Mouse (Mus musculus) lung, embryonic 15.5 days (tissue): ENCODE measurements at regions not wholly inside any gene's neighbourhood (a gene's known extent, or its start where the extent isn't known, plus 50 kb on each side); places are given as distances from the start of the nearest gene placed in this dataset.
"Not testable (repeated sequence)": the region's sequence is repeated elsewhere in the genome, so short reads cannot be mapped to it uniquely, and the experiment has no call there.

ENCODE experiments used
- ATAC-seq: fragments of 200-750 bp; cut with Nextera tagmentation; 2 replicates; pipeline ENCODE4 v1.8.0; 2017; ENCODE audit warnings: moderate number of reproducible peaks, borderline replicate concordance; ENCODE audit not compliant: low FRiP score, low TSS enrichment; ENCODE audit errors: extremely low read depth
- H3K27ac ChIP-seq: fragments of 300-500 bp; sonication (generic); 2 replicates; pipeline ENCODE4 v1.5.1; 2015; ENCODE audit warnings: moderate library complexity, mild to moderate bottlenecking, inconsistent platforms
- H3K27me3 ChIP-seq: fragments of 300-500 bp; sonication (generic); 2 replicates; pipeline ENCODE4 v1.6.1; 2015; ENCODE audit warnings: inconsistent platforms
- H3K36me3 ChIP-seq: fragments of 300-500 bp; sonication (generic); 2 replicates; pipeline ENCODE4 v1.6.1; 2015; ENCODE audit warnings: inconsistent platforms
- H3K4me1 ChIP-seq: fragments of 300-500 bp; sonication (generic); 2 replicates; pipeline ENCODE4 v1.6.1; 2015; ENCODE audit warnings: inconsistent platforms
- H3K4me2 ChIP-seq: fragments of 300-500 bp; sonication (generic); 2 replicates; pipeline ENCODE4 v1.6.1; 2015; ENCODE audit warnings: inconsistent platforms, mild to moderate bottlenecking, moderate library complexity
- H3K4me3 ChIP-seq: fragments of 300-500 bp; sonication (generic); 2 replicates; pipeline ENCODE4 v1.5.1; 2015; ENCODE audit warnings: mild to moderate bottlenecking, inconsistent platforms
- H3K9ac ChIP-seq: fragments of 300-500 bp; sonication (generic); 2 replicates; pipeline ENCODE4 v1.6.1; 2015; ENCODE audit warnings: inconsistent platforms
- H3K9me3 ChIP-seq: fragments of 300-500 bp; sonication (generic); 2 replicates; pipeline ENCODE4 v1.6.1; 2016; ENCODE audit warnings: inconsistent platforms
- WGBS: fragments of 180-500 bp; shearing (Covaris S2); methylation state at CpG from one replicate; pipeline ENCODE4 v1.1.7; 2015; 5-methylcytosine and 5-hydroxymethylcytosine counted together

DNA sequence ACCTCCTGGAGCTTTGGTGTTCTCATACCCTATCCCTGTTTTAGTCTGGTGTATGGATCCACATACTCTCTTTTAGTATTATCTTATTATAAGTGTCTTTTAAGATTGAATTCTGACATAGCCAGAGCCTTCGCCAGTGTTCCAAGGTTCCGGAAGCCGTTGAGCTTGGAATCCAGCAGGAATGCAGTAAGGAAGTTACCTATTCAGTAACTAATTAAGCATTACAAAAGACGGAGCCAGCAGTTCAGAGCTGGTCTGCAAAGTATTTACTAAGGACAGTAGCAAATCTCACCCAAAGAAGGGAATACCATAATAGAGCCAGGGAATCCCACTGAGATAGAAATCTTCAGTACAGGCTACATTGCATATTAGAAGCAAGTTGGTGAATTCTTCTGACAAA is 93.7 kb upstream of the Ghr start:
- not testable (repeated sequence) for H3K4me1 ChIP-seq, H3K4me2 ChIP-seq, H3K36me3 ChIP-seq, H3K9me3 ChIP-seq, H3K4me3 ChIP-seq, H3K9ac ChIP-seq, H3K27ac ChIP-seq, ATAC-seq, H3K27me3 ChIP-seq
- WGBS, result 46% methylated on average over 4 of the region's 4 CpGs

DNA sequence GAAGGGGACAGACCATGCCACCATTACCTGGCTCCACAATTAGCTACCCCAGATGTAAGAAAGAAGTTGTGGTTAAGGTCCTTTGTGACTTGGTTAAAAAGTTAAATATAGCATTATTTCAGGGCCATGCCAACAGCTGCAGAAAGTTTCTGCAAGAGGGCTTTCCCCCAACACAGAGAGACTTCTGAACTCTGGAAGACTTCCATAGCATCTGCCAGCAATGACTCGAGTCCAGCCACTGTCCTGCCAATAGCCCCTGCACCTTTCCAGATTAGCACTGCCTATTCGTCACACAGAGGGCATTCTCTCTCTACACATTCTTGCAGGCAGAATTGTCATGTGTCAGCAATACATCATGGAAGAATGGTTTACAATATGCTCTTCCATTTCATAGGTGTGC is 89.3 kb upstream of the Ghr start:
- no peak overlapping the region for H3K9ac ChIP-seq
- H3K4me1 ChIP-seq, result no peaks in the 10 kb centered on the region
- H3K27me3 ChIP-seq, result no peaks in the 10 kb centered on the region
- H3K4me2 ChIP-seq, result no peak overlapping the region
- H3K27ac ChIP-seq, result no peak overlapping the region
- ATAC-seq, result no peak
- no peaks in the 10 kb centered on the region for H3K9me3 ChIP-seq
- 78% methylated on average over 2 of the region's 2 CpGs for WGBS
- H3K36me3 ChIP-seq, result no peaks in the 10 kb centered on the region
- H3K4me3 ChIP-seq, result no peak overlapping the region

DNA sequence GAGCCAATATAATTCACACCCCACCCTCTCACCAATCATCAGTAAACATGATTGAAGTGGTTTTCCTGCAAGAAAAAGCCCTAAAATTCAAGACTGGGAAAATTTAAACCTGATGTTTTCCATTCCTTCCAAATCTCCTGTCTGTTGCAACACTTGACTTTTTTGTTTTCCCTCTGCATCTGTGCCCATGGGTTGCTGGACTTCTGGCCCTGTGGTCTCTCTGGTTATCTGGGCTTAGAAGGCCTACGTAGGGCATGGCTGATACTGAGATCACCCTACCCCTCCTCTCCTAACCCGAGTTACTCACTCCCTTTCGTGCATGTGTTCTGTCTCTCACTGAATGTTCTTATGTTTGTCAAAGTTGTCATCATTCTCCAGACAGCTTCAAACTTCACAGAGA is 87.9 kb upstream of the Ghr start:
- Histone ChIP-seq H3K4me2 (no peak overlapping the region), H3K9me3 (no peaks in the 10 kb centered on the region), H3K27me3 (no peaks in the 10 kb centered on the region), H3K4me1 (no peaks in the 10 kb centered on the region), H3K4me3 (no peak overlapping the region), H3K27ac (no peak overlapping the region), H3K36me3 (no peaks in the 10 kb centered on the region), H3K9ac (no peak overlapping the region)
- ATAC-seq, result no peak
- 65% methylated on average over 3 of the region's 3 CpGs for WGBS

DNA sequence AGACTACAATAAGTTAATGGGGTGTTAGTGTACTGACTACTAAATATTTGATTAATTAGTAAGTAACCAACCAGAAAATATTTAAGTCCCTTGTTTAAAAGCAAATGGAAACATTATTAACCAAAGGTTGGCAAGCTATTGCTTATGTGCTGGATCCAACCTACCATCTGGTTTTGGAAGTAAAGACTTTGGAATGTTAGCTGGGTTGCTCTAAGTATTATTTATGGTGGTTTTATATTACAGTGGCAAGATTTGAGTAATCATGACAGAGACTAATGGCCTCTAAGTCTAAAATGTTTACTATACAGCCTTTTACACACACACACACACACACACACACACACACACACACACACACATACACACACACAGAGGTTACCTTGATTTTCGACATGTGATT is 86.1 kb upstream of the Ghr start:
- H3K9me3 ChIP-seq, result no peaks in the 10 kb centered on the region
- no peak overlapping the region for H3K9ac ChIP-seq
- H3K36me3 ChIP-seq, result no peaks in the 10 kb centered on the region
- no peaks in the 10 kb centered on the region for H3K4me1 ChIP-seq
- H3K27ac ChIP-seq, result no peak overlapping the region
- ATAC-seq, result no peak
- WGBS, result 87% methylated on average over 1 of the region's 1 CpGs
- no peaks in the 10 kb centered on the region for H3K27me3 ChIP-seq
- no peak overlapping the region for H3K4me3 ChIP-seq
- no peak overlapping the region for H3K4me2 ChIP-seq

DNA sequence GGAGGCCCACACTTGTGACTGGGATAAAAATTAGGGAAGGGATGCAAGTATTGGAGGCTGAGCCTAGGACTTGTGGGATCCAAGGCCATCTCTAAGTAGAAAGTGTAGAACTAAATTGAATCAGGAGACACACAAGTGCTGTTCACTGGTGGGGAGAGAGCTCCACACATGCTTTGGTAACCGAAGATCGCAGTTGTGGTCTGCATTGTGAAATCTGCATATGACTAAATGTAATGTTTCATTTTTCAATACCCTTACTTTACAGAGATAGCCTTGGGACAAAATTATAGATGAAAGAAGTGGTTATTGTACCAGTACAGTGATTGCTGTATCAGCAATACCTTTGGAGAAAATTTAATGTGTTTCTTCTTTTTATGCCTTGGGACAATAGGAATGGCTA is 85.6 kb upstream of the Ghr start:
- H3K27me3 ChIP-seq, result no peaks in the 10 kb centered on the region
- no peaks in the 10 kb centered on the region for H3K4me1 ChIP-seq
- no peak overlapping the region for H3K9ac ChIP-seq
- ATAC-seq, result no peak
- 98% methylated on average over 2 of the region's 2 CpGs for WGBS
- no peaks in the 10 kb centered on the region for H3K9me3 ChIP-seq
- no peak overlapping the region for H3K4me2 ChIP-seq
- no peak overlapping the region for H3K4me3 ChIP-seq
- H3K36me3 ChIP-seq, result no peaks in the 10 kb centered on the region
- no peak overlapping the region for H3K27ac ChIP-seq

DNA sequence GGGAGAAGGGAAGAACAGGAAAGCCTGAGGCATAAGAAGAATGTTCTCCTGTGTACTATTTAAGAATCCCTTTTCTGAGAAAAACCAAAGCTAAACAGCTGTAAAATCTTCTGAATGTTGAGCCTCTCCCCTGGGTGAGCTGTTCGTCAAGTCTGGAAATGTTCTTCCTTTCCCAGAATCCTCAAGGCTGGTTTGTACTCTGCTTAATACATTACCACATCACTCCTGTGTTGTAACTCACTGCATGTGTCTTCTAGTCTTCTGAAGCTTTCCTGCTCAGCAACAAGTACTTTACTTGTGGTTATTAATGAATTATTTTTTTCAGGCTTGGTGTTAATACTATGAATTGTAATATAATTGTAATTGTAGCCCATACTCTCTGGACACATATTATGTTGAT is 65.4 kb upstream of the Ghr start:
- Histone ChIP-seq H3K36me3 (no peaks in the 10 kb centered on the region), H3K27ac (no peak overlapping the region), H3K27me3 (no peaks in the 10 kb centered on the region), H3K4me2 (no peak overlapping the region), H3K4me3 (no peak overlapping the region), H3K9me3 (no peaks in the 10 kb centered on the region), H3K9ac (no peak overlapping the region), H3K4me1 (no peaks in the 10 kb centered on the region)
- WGBS, result 68% methylated on average over 1 of the region's 1 CpGs
- no peak for ATAC-seq

DNA sequence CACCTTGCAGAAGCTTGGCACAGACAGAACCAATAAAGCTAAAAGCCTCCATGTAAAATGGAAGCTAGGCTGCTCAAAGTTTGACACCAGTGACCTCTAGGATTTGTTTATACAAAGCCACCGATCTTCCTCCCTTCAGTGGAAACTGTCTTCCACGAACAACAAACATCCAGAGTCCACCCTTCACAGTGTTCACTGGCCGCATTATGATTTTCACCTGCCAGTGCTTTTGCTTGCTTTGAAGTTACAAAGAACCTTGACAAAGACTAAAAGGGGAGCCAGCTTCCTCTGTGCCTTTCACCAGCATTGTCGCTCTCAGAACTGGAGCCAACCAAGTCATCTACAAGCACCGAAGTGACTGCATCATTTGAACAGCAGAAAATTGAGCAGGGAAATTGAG is 56.8 kb upstream of the Ghr start:
- WGBS, result 48% methylated on average over 5 of the region's 5 CpGs

More for the DNA sequence above, 56.8 kb upstream of the Ghr start:
- no peaks in the 10 kb centered on the region for H3K27me3 ChIP-seq
- no peak overlapping the region for H3K4me2 ChIP-seq
- no peak overlapping the region for H3K4me3 ChIP-seq
- no peaks in the 10 kb centered on the region for H3K36me3 ChIP-seq
- H3K4me1 ChIP-seq, result no peaks in the 10 kb centered on the region
- H3K9ac ChIP-seq, result no peak overlapping the region
- no peak overlapping the region for H3K27ac ChIP-seq
- no peaks in the 10 kb centered on the region for H3K9me3 ChIP-seq
- no peak for ATAC-seq
